Mouse (Mus musculus): ENCODE measurements around the gene Rflnb. TPM values are rescaled to one million over a fixed set of nuclear protein-coding genes. Genes with fewer than 3 reads are reported as not detected.

The Rflnb gene
- 27.5 TPM for polyA plus RNA-seq (2014; fragmentation: Illumina TruSeq; extraction: RNeasy Lipid Tissue Mini Kit (QIAGEN cat#74804))

DNA sequence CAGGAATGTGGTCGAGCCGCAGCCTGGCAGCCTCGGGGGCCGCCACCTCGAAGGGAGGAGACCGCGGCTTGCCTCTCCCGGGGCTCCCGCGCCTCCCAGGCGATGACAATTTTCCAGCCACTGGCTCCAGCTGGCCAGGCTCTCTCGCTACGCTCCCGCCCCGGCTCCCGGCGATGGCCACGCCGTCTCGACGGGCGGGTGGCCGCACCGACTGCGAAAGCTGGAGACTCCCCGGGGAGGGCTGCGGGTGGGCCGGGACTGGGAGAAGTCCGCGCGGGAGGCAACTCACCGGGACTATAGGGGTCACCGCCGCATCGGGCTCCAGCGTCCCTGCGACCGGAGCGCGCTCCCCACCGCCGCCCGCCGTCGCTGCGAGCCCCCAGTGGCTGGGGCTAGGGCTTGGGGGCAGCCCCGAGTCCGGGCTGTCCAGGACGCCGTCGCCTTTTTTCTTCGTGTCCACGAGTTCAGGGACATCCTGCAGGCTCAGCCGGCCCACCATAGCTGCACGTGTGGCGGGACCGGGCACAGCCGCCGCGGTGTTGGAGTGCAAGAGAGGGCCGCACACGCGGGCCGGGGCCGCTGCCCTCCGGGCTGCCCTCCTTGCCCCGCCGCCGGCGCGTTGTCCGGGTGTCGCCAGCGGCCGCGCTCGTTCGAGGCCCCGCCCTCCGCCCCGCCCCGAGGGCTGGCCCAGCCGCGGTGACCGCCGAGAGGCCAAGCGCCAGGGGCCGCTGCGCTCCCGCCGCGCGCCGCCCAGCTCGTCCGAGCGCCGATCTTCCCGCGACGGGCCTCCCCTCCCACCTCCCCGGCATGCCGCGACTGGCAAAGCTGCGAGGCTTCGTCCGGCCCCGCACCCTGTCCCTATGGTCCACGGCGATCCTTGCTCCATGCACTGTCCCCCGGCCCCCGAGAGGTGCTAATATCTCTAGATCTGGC lies at the start of gene Rflnb:
Gene Rflnb, minus strand, starts transcription at position 644 of the 933 bp plus-strand sequence.

GRCm38 (mm10) chr11:75999440-76000155 lies 28.0 kb downstream of the Rflnb start, which contains the start of gene 1700016K19Rik:
Gene 1700016K19Rik (plus strand): TSS chr11:75999912.

Other genes with a start within 250 kb of the Rflnb start
- 9.6 TPM for gene Doc2b, start 231.7 kb downstream of the Rflnb start, polyA plus RNA-seq (2014; fragmentation: Illumina TruSeq; extraction: RNeasy Lipid Tissue Mini Kit (QIAGEN cat#74804))
- 6.4 TPM for gene Rph3al, start 89.4 kb downstream of the Rflnb start, polyA plus RNA-seq (2014; fragmentation: Illumina TruSeq; extraction: RNeasy Lipid Tissue Mini Kit (QIAGEN cat#74804))
- 4.2 TPM for gene 1700016K19Rik, start 27.9 kb downstream of the Rflnb start, polyA plus RNA-seq (2014; fragmentation: Illumina TruSeq; extraction: RNeasy Lipid Tissue Mini Kit (QIAGEN cat#74804))
- 37.7 TPM for gene Vps53, start 151.9 kb upstream of the Rflnb start, polyA plus RNA-seq (2014; fragmentation: Illumina TruSeq; extraction: RNeasy Lipid Tissue Mini Kit (QIAGEN cat#74804))
- gene Fam57a, start 151.9 kb upstream of the Rflnb start, polyA plus RNA-seq (2014; fragmentation: Illumina TruSeq; extraction: RNeasy Lipid Tissue Mini Kit (QIAGEN cat#74804)) = 9.0 TPM
- not detected for gene Dbil5, start 189.8 kb upstream of the Rflnb start, polyA plus RNA-seq (2014; fragmentation: Illumina TruSeq; extraction: RNeasy Lipid Tissue Mini Kit (QIAGEN cat#74804))
- gene Gemin4, start 189.9 kb upstream of the Rflnb start, polyA plus RNA-seq (2014; fragmentation: Illumina TruSeq; extraction: RNeasy Lipid Tissue Mini Kit (QIAGEN cat#74804)) = 3.9 TPM
- 1.3 TPM for gene Mrm3, start 215.9 kb upstream of the Rflnb start, polyA plus RNA-seq (2014; fragmentation: Illumina TruSeq; extraction: RNeasy Lipid Tissue Mini Kit (QIAGEN cat#74804))
- gene Glod4, start 215.9 kb upstream of the Rflnb start, polyA plus RNA-seq (2014; fragmentation: Illumina TruSeq; extraction: RNeasy Lipid Tissue Mini Kit (QIAGEN cat#74804)) = 168 TPM

All from ovary, adult 10 weeks (tissue).